Mouse (Mus musculus): Measurements from ENCODE around the gene Bri3.

Bri3 gene

GRCm38 (mm10) chr5:144234714-144235113 is 9.5 kb upstream of the Bri3 start:
- DNase-seq (ENCODE audit: low spot score in 2 of 2), result no peak

- no peak for DNase-seq (ENCODE audit: low spot score in 2 of 2)
Measured at GRCm38 (mm10) chr5:144238969-144239368, 5.3 kb upstream of the Bri3 start.

GRCm38 (mm10) chr5:144245592-144245991 is 1.4 kb downstream of the Bri3 start:
- DNase-seq (ENCODE audit: low spot score in 2 of 2), result no peak

- DNase-seq (ENCODE audit: low spot score in 2 of 2), result no peak
Measured at GRCm38 (mm10) chr5:144246669-144247068, 2.4 kb downstream of the Bri3 start.

GRCm38 (mm10) chr5:144247307-144247706 is 3.1 kb downstream of the Bri3 start:
- DNase-seq (ENCODE audit: low spot score in 2 of 2), result no peak

GRCm38 (mm10) chr5:144247906-144248585 is 3.8 kb downstream of the Bri3 start:
- DNase-seq (ENCODE audit: low spot score in 2 of 2), result no peak

GRCm38 (mm10) chr5:144249871-144250270 is 5.6 kb downstream of the Bri3 start:
- DNase-seq (ENCODE audit: low spot score in 2 of 2), result no peak

- DNase-seq (ENCODE audit: low spot score in 2 of 2), result no peak
Measured at GRCm38 (mm10) chr5:144251876-144252577, 7.8 kb downstream of the Bri3 start.

- no peak for DNase-seq (ENCODE audit: low spot score in 2 of 2)
Measured at GRCm38 (mm10) chr5:144253212-144253611, 9.0 kb downstream of the Bri3 start.

- peak in 1 of 2 experiments; percentile 26 for DNase-seq (ENCODE audit: low spot score in 2 of 2)
Measured at GRCm38 (mm10) chr5:144254122-144254810, 10.0 kb downstream of the Bri3 start.

- DNase-seq (ENCODE audit: low spot score in 2 of 2), result peak; percentile 59 to 74
Measured at GRCm38 (mm10) chr5:144254811-144255631, 10.8 kb downstream of the Bri3 start.

- peak; percentile 28 to 31 for DNase-seq (ENCODE audit: low spot score in 2 of 2)
Measured at GRCm38 (mm10) chr5:144255632-144256540, 11.6 kb downstream of the Bri3 start.

- DNase-seq (ENCODE audit: low spot score in 2 of 2), result no peak
Measured at GRCm38 (mm10) chr5:144256541-144256870, 12.3 kb downstream of the Bri3 start.

- DNase-seq (ENCODE audit: low spot score in 2 of 2), result no peak
Measured at GRCm38 (mm10) chr5:144256888-144257287, 12.7 kb downstream of the Bri3 start.

GRCm38 (mm10) chr5:144257451-144258110 is 13.3 kb downstream of the Bri3 start:
- no peak for DNase-seq (ENCODE audit: low spot score in 2 of 2)

GRCm38 (mm10) chr5:144258131-144258611 is 13.9 kb downstream of the Bri3 start:
- no peak for DNase-seq (ENCODE audit: low spot score in 2 of 2)

- DNase-seq (ENCODE audit: low spot score in 2 of 2), result no peak
Measured at GRCm38 (mm10) chr5:144258687-144259086, 14.4 kb downstream of the Bri3 start.

GRCm38 (mm10) chr5:144259228-144259627 is 15.0 kb downstream of the Bri3 start:
- no peak for DNase-seq (ENCODE audit: low spot score in 2 of 2)

GRCm38 (mm10) chr5:144260464-144260863 is 16.2 kb downstream of the Bri3 start:
- no peak for DNase-seq (ENCODE audit: low spot score in 2 of 2)

GRCm38 (mm10) chr5:144261309-144261708 is 17.1 kb downstream of the Bri3 start:
- DNase-seq (ENCODE audit: low spot score in 2 of 2), result no peak
